Mouse (Mus musculus): Measurements from ENCODE around the gene Tmpo. TPM values are rescaled to one million over a fixed set of nuclear protein-coding genes. Genes with fewer than 3 reads are reported as not detected.
A peak's percentile ranks its signal among the peaks of the same experiment; 100 is the strongest.

The Tmpo gene
- 433 and 456 TPM in 2 replicates for polyA plus RNA-seq (2014; fragmentation: Nextera tagmentation; extraction: Ambion mirVana)

GRCm38 (mm10) chr10:91180761-91181460, at the start of gene Tmpo:
Gene Tmpo, minus strand, starts transcription at chr10:91181315.
- Histone ChIP-seq H3K9me3 (ENCODE audit: control insufficient read depth, low read length) (no peaks in the 10 kb centered on the region), H3K36me3 (ENCODE audit: control insufficient read depth, insufficient read depth, low read length) (no peaks in the 10 kb centered on the region), H3K4me2 (ENCODE audit: low read depth, low read length, severe bottlenecking) (peak within 1 kb of the TSS; percentile 44), H3K4me3 (ENCODE audit: low read depth, low read length) (peak within 1 kb of the TSS; percentile 46), H3K9ac (ENCODE audit: low read length) (peak within 1 kb of the TSS; percentile 72), H3K27ac (ENCODE audit: low read depth, low read length) (peak within 1 kb of the TSS; percentile 99), H3K4me1 (replicated peaks; ENCODE audit: control insufficient read depth, insufficient read depth, low read length) (peaks cover 10% of the 10 kb centered on the region), H3K27me3 (ENCODE audit: control insufficient read depth, insufficient read depth, low read length) (no peaks in the 10 kb centered on the region)
- DNase-seq (ENCODE audit: low spot score) (no peak), ATAC-seq (replicated peaks; ENCODE audit: low FRiP score) (peak; percentile 6; the same call in 1 of the 2 replicates)
- 11% methylated on average over 18 of the region's 18 CpGs for WGBS

- H3K4me2 ChIP-seq (ENCODE audit: low read depth, low read length, severe bottlenecking): no peak overlapping the region
- ATAC-seq (replicated peaks; ENCODE audit: low FRiP score) (no peak), DNase-seq (ENCODE audit: low spot score) (no peak)
- no peaks in the 10 kb centered on the region for H3K36me3 ChIP-seq (ENCODE audit: control insufficient read depth, insufficient read depth, low read length)
- no peaks in the 10 kb centered on the region for H3K9me3 ChIP-seq (ENCODE audit: control insufficient read depth, low read length)
- H3K4me3 ChIP-seq (ENCODE audit: low read depth, low read length): no peak overlapping the region
- peaks cover 6% of the 10 kb centered on the region; the same call in 1 of the 2 replicates for H3K4me1 ChIP-seq (replicated peaks; ENCODE audit: control insufficient read depth, insufficient read depth, low read length)
- WGBS: 68% methylated on average over 4 of the region's 4 CpGs
- H3K27ac ChIP-seq (ENCODE audit: low read depth, low read length): no peak overlapping the region
- H3K27me3 ChIP-seq (ENCODE audit: control insufficient read depth, insufficient read depth, low read length): no peaks in the 10 kb centered on the region
- no peak overlapping the region for H3K9ac ChIP-seq (ENCODE audit: low read length)
These were observed 49.3 kb upstream of the Tmpo start for GRCm38 (mm10) chr10:91230400-91230799.

- ATAC-seq (replicated peaks; ENCODE audit: low FRiP score) (peak; percentile 90), DNase-seq (ENCODE audit: low spot score) (peak; percentile 77)
- no peaks in the 10 kb centered on the region for H3K9me3 ChIP-seq (ENCODE audit: control insufficient read depth, low read length)
- no peak overlapping the region for H3K4me3 ChIP-seq (ENCODE audit: low read depth, low read length)
- H3K4me2 ChIP-seq (ENCODE audit: low read depth, low read length, severe bottlenecking): peak overlapping the region; percentile 26
- peaks cover 6% of the 10 kb centered on the region; the same call in 1 of the 2 replicates for H3K4me1 ChIP-seq (replicated peaks; ENCODE audit: control insufficient read depth, insufficient read depth, low read length)
- H3K27me3 ChIP-seq (ENCODE audit: control insufficient read depth, insufficient read depth, low read length): no peaks in the 10 kb centered on the region
- WGBS: 8% methylated on average over 7 of the region's 7 CpGs
- no peaks in the 10 kb centered on the region for H3K36me3 ChIP-seq (ENCODE audit: control insufficient read depth, insufficient read depth, low read length)
- peak overlapping the region; percentile 51; the same call in 1 of the 2 replicates for H3K27ac ChIP-seq (ENCODE audit: low read depth, low read length)
- H3K9ac ChIP-seq (ENCODE audit: low read length): no peak overlapping the region
These were observed 48.4 kb upstream of the Tmpo start for GRCm38 (mm10) chr10:91229518-91229961.

- Histone ChIP-seq H3K4me1 (replicated peaks; ENCODE audit: control insufficient read depth, insufficient read depth, low read length) (peaks cover 6% of the 10 kb centered on the region; the same call in 1 of the 2 replicates), H3K4me2 (ENCODE audit: low read depth, low read length, severe bottlenecking) (peak overlapping the region; percentile 26), H3K27me3 (ENCODE audit: control insufficient read depth, insufficient read depth, low read length) (no peaks in the 10 kb centered on the region), H3K27ac (ENCODE audit: low read depth, low read length) (peak overlapping the region; percentile 51; the same call in 1 of the 2 replicates), H3K9me3 (ENCODE audit: control insufficient read depth, low read length) (no peaks in the 10 kb centered on the region), H3K4me3 (ENCODE audit: low read depth, low read length) (no peak overlapping the region), H3K9ac (ENCODE audit: low read length) (no peak overlapping the region), H3K36me3 (ENCODE audit: control insufficient read depth, insufficient read depth, low read length) (no peaks in the 10 kb centered on the region)
- ATAC-seq (replicated peaks; ENCODE audit: low FRiP score): peak; percentile 28; the same call in 1 of the 2 replicates
- WGBS: 61% methylated on average over 6 of the region's 6 CpGs
- DNase-seq (ENCODE audit: low spot score): no peak
These were observed 47.9 kb upstream of the Tmpo start for GRCm38 (mm10) chr10:91228924-91229517.

- Histone ChIP-seq H3K36me3 (ENCODE audit: control insufficient read depth, insufficient read depth, low read length) (no peaks in the 10 kb centered on the region), H3K9me3 (ENCODE audit: control insufficient read depth, low read length) (no peaks in the 10 kb centered on the region), H3K27ac (ENCODE audit: low read depth, low read length) (no peak overlapping the region), H3K27me3 (ENCODE audit: control insufficient read depth, insufficient read depth, low read length) (no peaks in the 10 kb centered on the region), H3K4me3 (ENCODE audit: low read depth, low read length) (no peak overlapping the region), H3K9ac (ENCODE audit: low read length) (no peak overlapping the region), H3K4me2 (ENCODE audit: low read depth, low read length, severe bottlenecking) (no peak overlapping the region), H3K4me1 (replicated peaks; ENCODE audit: control insufficient read depth, insufficient read depth, low read length) (peaks cover 6% of the 10 kb centered on the region; the same call in 1 of the 2 replicates)
- WGBS: 77% methylated on average over 4 of the region's 4 CpGs
- no peak for ATAC-seq (replicated peaks; ENCODE audit: low FRiP score)
- DNase-seq (ENCODE audit: low spot score): no peak
These were observed 45.9 kb upstream of the Tmpo start for GRCm38 (mm10) chr10:91227034-91227433.

- H3K27me3 ChIP-seq (ENCODE audit: control insufficient read depth, insufficient read depth, low read length): no peaks in the 10 kb centered on the region
- H3K9ac ChIP-seq (ENCODE audit: low read length): no peak overlapping the region
- no peaks in the 10 kb centered on the region for H3K36me3 ChIP-seq (ENCODE audit: control insufficient read depth, insufficient read depth, low read length)
- no peaks in the 10 kb centered on the region for H3K4me1 ChIP-seq (replicated peaks; ENCODE audit: control insufficient read depth, insufficient read depth, low read length)
- no peak for DNase-seq (ENCODE audit: low spot score)
- no peak overlapping the region for H3K4me2 ChIP-seq (ENCODE audit: low read depth, low read length, severe bottlenecking)
- H3K27ac ChIP-seq (ENCODE audit: low read depth, low read length): no peak overlapping the region
- 68% methylated on average over 9 of the region's 9 CpGs for WGBS
- ATAC-seq (replicated peaks; ENCODE audit: low FRiP score): no peak
- no peaks in the 10 kb centered on the region for H3K9me3 ChIP-seq (ENCODE audit: control insufficient read depth, low read length)
- H3K4me3 ChIP-seq (ENCODE audit: low read depth, low read length): no peak overlapping the region
These were observed 41.5 kb upstream of the Tmpo start for GRCm38 (mm10) chr10:91222398-91223236.

GRCm38 (mm10) chr10:91208899-91209667, 28.0 kb upstream of the Tmpo start:
- H3K9ac ChIP-seq (ENCODE audit: low read length): no peak overlapping the region
- no peak overlapping the region for H3K4me2 ChIP-seq (ENCODE audit: low read depth, low read length, severe bottlenecking)
- ATAC-seq (replicated peaks; ENCODE audit: low FRiP score) (no peak), DNase-seq (ENCODE audit: low spot score) (no peak)
- no peaks in the 10 kb centered on the region for H3K36me3 ChIP-seq (ENCODE audit: control insufficient read depth, insufficient read depth, low read length)
- H3K27ac ChIP-seq (ENCODE audit: low read depth, low read length): no peak overlapping the region
- no peaks in the 10 kb centered on the region for H3K9me3 ChIP-seq (ENCODE audit: control insufficient read depth, low read length)
- no peaks in the 10 kb centered on the region for H3K4me1 ChIP-seq (replicated peaks; ENCODE audit: control insufficient read depth, insufficient read depth, low read length)
- H3K4me3 ChIP-seq (ENCODE audit: low read depth, low read length): no peak overlapping the region
- 89% methylated on average over 11 of the region's 11 CpGs for whole genome bisulfite sequencing
- H3K27me3 ChIP-seq (ENCODE audit: control insufficient read depth, insufficient read depth, low read length): no peaks in the 10 kb centered on the region

GRCm38 (mm10) chr10:91208461-91208860, 27.3 kb upstream of the Tmpo start:
- no peak overlapping the region for H3K27ac ChIP-seq (ENCODE audit: low read depth, low read length)
- WGBS: 75% methylated on average over 9 of the region's 9 CpGs

More at GRCm38 (mm10) chr10:91208461-91208860, 27.3 kb upstream of the Tmpo start:
- Histone ChIP-seq H3K4me1 (replicated peaks; ENCODE audit: control insufficient read depth, insufficient read depth, low read length) (no peaks in the 10 kb centered on the region), H3K4me3 (ENCODE audit: low read depth, low read length) (no peak overlapping the region), H3K9ac (ENCODE audit: low read length) (no peak overlapping the region), H3K27me3 (ENCODE audit: control insufficient read depth, insufficient read depth, low read length) (no peaks in the 10 kb centered on the region), H3K36me3 (ENCODE audit: control insufficient read depth, insufficient read depth, low read length) (no peaks in the 10 kb centered on the region), H3K4me2 (ENCODE audit: low read depth, low read length, severe bottlenecking) (no peak overlapping the region), H3K9me3 (ENCODE audit: control insufficient read depth, low read length) (no peaks in the 10 kb centered on the region)
- ATAC-seq (replicated peaks; ENCODE audit: low FRiP score) (no peak), DNase-seq (ENCODE audit: low spot score) (no peak)

Measured in forebrain, embryonic 11.5 days (tissue).